Mouse (Mus musculus) E14TG2a.4 (cell line): ENCODE results near the gene Rnf126.

Experiments used
- CTCF ChIP-seq: conservative IDR thresholded peaks from 2 replicates; pipeline ENCODE4 v1.5.1; 2014; ENCODE audit warnings: low read length
- NANOG ChIP-seq: IDR thresholded peaks from 2 replicates; pipeline ENCODE4 v1.6.1; 2014; ENCODE audit warnings: borderline replicate concordance, low read length, mixed read lengths
- POU5F1 ChIP-seq: IDR thresholded peaks from 2 replicates; pipeline ENCODE4 v1.6.1; 2014; ENCODE audit warnings: low read length, borderline replicate concordance

DNA sequence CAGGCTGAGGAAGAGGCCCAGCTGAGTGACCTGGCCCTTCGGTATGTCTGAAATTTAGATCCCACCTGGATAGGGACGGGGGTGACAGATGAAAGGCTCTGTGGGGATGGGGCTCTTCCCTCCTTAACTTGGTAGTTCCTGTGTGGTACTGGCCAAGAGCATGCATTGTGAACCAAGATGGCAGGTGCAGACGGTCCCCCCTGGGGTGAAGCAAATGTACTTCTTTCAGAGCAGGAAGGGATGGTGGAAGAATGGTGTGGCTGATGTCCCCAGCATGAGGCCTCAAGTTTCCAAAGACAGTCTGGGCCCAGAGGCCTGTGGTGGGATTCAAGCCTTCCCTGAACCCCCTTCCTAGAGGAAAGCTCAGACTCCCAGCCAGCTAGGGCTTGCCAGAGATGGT, 10.9 kb downstream of the Rnf126 start:
- TF ChIP-seq CTCF: no peak
- no peak for TF ChIP-seq POU5F1
- TF ChIP-seq NANOG: no peak; the same call in 1 of the 2 replicates
